Mouse (Mus musculus): ENCODE measurements at regions not wholly inside any gene's neighbourhood (a gene's known extent, or its start where the extent isn't known, plus 50 kb on each side); places are given as distances from the start of the nearest gene placed in this dataset.

DNA sequence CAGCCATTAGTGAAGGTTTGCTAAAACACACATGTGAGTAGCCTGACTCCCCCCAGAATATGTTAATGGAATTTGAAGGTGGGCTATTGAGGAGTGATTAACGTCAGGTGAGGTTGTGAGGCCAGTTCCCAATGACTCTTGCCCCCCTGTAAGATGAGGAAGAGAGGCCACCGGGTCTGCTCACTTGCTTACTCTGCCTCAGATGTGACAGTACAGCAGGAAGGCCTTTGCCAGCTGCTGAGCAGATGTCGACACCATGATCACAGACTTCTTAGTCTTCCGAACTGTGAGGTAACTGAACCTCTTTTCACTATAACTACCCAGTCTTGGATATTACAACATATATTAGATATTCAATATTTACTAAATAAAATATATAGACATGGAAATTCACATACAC is 127.4 kb downstream of the Kdr start:
- Histone ChIP-seq H3K4me2 (no peak overlapping the region), H3K27me3 (replicated peaks) (no peaks in the 10 kb centered on the region), H3K27ac (replicated peaks) (no peak overlapping the region), H3K9me3 (replicated peaks) (no peaks in the 10 kb centered on the region), H3K9ac (replicated peaks) (no peak overlapping the region), H3K4me3 (replicated peaks) (no peak overlapping the region), H3K36me3 (no peaks in the 10 kb centered on the region), H3K4me1 (peaks cover 8% of the 10 kb centered on the region)
- no peak for ATAC-seq (ENCODE audit: low FRiP score)
- 85% methylated on average over 4 of the region's 4 CpGs for WGBS

DNA sequence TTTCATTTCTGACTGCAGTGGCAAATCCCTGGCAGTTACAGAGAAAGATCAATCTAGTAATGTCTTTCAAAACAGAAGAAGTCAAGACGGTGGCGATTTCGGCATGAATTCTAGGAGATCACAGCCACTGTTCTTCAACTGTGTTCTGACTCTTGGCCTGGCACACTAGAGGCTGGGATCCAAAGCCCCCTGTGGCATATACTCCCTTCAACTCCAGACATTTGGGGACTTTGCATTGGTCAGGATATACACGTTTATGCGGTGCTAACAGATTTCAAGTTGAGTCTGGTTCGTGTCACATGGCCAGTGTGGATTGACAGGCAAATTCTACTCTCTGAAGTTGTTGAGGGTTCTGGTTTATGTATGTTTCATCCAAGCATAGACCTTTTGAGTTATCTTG is 130.3 kb downstream of the Kdr start:
- Histone ChIP-seq H3K27ac (replicated peaks) (no peak overlapping the region), H3K27me3 (replicated peaks) (no peaks in the 10 kb centered on the region), H3K36me3 (no peaks in the 10 kb centered on the region), H3K4me3 (replicated peaks) (no peak overlapping the region), H3K9ac (replicated peaks) (no peak overlapping the region), H3K9me3 (replicated peaks) (no peaks in the 10 kb centered on the region), H3K4me2 (no peak overlapping the region), H3K4me1 (peaks cover 3% of the 10 kb centered on the region; the same call in 1 of the 2 replicates)
- WGBS = 91% methylated on average over 6 of the region's 6 CpGs
- no peak for ATAC-seq (ENCODE audit: low FRiP score)

DNA sequence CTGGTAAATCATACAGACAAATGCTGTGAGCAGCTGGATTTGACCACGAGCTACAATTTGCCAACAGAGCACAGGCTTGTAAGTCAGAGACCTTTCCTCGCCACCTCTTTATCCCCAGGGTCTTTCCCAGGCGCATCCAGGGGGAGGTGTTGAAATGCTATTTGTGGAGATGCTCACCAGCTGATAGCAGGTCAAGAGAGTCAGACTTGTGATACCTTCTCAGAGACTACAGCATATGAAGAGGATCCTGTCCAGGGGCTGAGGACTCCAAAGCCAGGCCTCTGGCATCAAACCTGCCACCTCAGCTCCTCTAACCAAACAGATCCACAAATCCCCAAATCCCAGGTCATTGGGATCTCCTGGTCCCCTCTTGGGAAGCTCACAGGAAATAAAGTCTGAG is 130.9 kb downstream of the Kdr start:
- Histone ChIP-seq H3K4me1 (peaks cover 3% of the 10 kb centered on the region; the same call in 1 of the 2 replicates), H3K4me3 (replicated peaks) (no peak overlapping the region), H3K9me3 (replicated peaks) (no peaks in the 10 kb centered on the region), H3K9ac (replicated peaks) (no peak overlapping the region), H3K27ac (replicated peaks) (no peak overlapping the region), H3K27me3 (replicated peaks) (no peaks in the 10 kb centered on the region), H3K36me3 (no peaks in the 10 kb centered on the region), H3K4me2 (no peak overlapping the region)
- 86% methylated on average over 3 of the region's 3 CpGs for WGBS
- ATAC-seq (ENCODE audit: low FRiP score) = no peak

DNA sequence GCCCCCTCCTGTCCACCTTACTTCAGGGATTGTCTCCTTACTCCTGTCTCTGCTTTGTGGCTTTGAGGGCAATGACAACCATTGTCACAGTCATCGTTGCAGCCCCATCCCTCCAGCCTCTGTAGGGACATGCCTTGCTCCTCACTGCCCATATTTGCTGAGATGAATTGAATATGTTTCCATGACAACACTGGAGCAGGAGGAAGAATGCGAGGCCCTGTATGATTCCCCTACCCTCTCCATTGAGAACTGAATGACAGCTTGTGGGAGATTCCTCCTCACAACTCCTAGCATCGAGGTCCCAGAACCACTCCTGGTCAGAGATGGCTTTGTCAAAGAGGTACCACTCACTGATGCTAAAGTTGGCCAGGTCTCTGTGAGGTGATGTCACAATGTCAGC is 132.2 kb downstream of the Kdr start:
- Histone ChIP-seq H3K27me3 (replicated peaks) (no peaks in the 10 kb centered on the region), H3K27ac (replicated peaks) (no peak overlapping the region)

DNA sequence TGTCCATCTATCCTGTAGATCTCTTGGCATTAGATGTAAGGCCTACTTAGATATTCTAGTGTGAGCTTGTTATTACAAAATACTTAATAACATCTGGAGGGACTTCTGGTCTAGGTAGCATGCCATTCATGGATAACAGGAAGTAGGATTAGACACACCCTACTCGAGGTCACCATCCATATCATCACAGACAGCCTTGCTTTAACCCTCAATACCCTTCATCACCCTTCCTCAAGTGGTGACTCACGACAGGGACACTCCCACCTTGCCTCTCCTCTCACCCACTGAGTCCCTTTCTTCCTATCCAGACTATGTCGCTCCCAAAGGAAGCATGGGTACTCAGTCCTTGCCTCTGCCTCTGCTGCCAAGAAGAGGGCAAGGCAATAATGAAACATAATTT is 134.5 kb downstream of the Kdr start:
- H3K4me3 ChIP-seq (replicated peaks) = no peak overlapping the region
- H3K9ac ChIP-seq (replicated peaks) = no peak overlapping the region
- no peak for ATAC-seq (ENCODE audit: low FRiP score)
- no peaks in the 10 kb centered on the region for H3K9me3 ChIP-seq (replicated peaks)
- H3K36me3 ChIP-seq = no peaks in the 10 kb centered on the region
- no peaks in the 10 kb centered on the region for H3K27me3 ChIP-seq (replicated peaks)
- H3K27ac ChIP-seq (replicated peaks) = no peak overlapping the region
- peaks cover 3% of the 10 kb centered on the region; the same call in 1 of the 2 replicates for H3K4me1 ChIP-seq
- H3K4me2 ChIP-seq = no peak overlapping the region
- 87% methylated on average over 3 of the region's 3 CpGs for WGBS

More for the DNA sequence above, 132.2 kb downstream of the Kdr start:
- no peak for ATAC-seq (ENCODE audit: low FRiP score)
- Histone ChIP-seq H3K4me3 (replicated peaks) (no peak overlapping the region), H3K36me3 (no peaks in the 10 kb centered on the region), H3K9me3 (replicated peaks) (no peaks in the 10 kb centered on the region), H3K4me2 (no peak overlapping the region), H3K9ac (replicated peaks) (no peak overlapping the region), H3K4me1 (peaks cover 3% of the 10 kb centered on the region; the same call in 1 of the 2 replicates)
- 26% methylated on average over 3 of the region's 3 CpGs for WGBS

DNA sequence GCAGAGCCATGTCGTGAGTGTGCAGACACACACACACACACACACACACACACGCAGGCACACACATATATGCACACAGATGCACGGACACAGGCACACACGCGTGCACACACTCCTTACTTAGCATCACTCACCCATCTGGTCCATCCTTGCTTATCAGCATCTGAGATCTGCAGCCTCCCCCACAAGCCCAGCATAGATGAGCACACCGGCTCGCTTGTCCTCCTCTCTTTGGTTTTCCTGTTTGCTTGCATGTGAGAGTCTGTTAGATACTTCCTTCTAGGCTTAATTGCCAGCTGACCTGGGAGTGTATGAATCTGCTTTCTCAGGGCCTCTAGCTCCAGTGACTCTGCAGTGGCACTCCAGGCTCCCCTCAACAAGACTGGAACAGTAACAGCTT is 137.8 kb downstream of the Kdr start:
- Histone ChIP-seq H3K4me1 (peaks cover 3% of the 10 kb centered on the region; the same call in 1 of the 2 replicates), H3K4me2 (no peak overlapping the region), H3K27ac (replicated peaks) (no peak overlapping the region), H3K9ac (replicated peaks) (no peak overlapping the region), H3K27me3 (replicated peaks) (no peaks in the 10 kb centered on the region), H3K9me3 (replicated peaks) (no peaks in the 10 kb centered on the region), H3K36me3 (no peaks in the 10 kb centered on the region), H3K4me3 (replicated peaks) (no peak overlapping the region)
- WGBS = 86% methylated on average over 7 of the region's 7 CpGs
- no peak for ATAC-seq (ENCODE audit: low FRiP score)

- H3K9me3 ChIP-seq (replicated peaks) = no peaks in the 10 kb centered on the region
- no peak for ATAC-seq (ENCODE audit: low FRiP score)
- H3K4me3 ChIP-seq (replicated peaks) = 0 out of 2 replicates have a peak overlapping the region, but pooled peaks have one; percentile 6
- H3K27me3 ChIP-seq (replicated peaks) = no peaks in the 10 kb centered on the region
- H3K4me2 ChIP-seq = peak overlapping the region; percentile 33
- no peak overlapping the region for H3K9ac ChIP-seq (replicated peaks)
- peaks cover 12% of the 10 kb centered on the region; the same call in 1 of the 2 replicates for H3K4me1 ChIP-seq
- H3K36me3 ChIP-seq = no peaks in the 10 kb centered on the region
- WGBS = 56% methylated on average over 20 of the region's 20 CpGs
- H3K27ac ChIP-seq (replicated peaks) = peak overlapping the region; percentile 58; the same call in 1 of the 2 replicates
Observed at GRCm38 (mm10) chr5:75835556-75835961, 142.7 kb downstream of the Kdr start.

DNA sequence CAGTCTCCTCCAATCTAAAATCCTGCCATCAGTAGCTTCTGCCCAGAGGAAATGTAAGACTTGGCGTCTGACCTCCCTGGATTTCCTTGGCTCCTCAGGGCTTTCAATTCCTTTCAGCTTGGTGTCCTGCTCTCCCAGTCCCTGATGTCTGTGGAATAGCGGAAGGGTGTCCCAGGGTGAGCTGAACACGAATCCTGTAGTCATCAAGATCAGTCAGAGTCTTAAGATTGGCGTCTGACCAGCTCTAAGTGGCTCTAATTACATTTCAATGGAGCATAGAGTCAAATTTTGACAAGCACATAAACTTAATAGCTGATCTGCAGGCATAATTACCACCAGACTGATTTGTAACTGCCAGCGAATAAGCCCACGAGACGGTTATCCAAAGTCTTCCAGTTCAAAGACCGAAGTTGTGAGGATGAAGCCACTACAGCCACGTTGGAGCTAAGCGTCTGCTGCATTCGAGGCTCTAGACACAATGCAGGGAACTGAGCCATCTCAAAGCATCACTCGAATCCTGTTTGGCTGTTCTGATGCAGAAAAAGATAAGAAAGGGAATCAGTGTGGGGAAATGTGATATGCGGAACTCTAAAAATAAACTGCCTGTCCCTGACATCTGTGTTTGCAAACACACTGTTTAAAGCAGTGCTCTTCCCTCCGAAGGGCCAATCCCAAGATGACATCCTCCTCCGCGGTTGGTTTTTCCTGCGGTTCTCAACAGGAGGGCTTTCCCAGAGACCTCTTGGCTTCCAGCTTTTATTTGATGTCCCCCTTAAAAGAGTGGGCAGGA is 143.3 kb downstream of the Kdr start:
- ATAC-seq (ENCODE audit: low FRiP score) = no peak
- H3K4me2 ChIP-seq = peak overlapping the region; percentile 33
- no peaks in the 10 kb centered on the region for H3K36me3 ChIP-seq
- no peaks in the 10 kb centered on the region for H3K27me3 ChIP-seq (replicated peaks)
- H3K27ac ChIP-seq (replicated peaks) = peak overlapping the region; percentile 58
- peaks cover 14% of the 10 kb centered on the region; the same call in 1 of the 2 replicates for H3K4me1 ChIP-seq
- H3K9me3 ChIP-seq (replicated peaks) = no peaks in the 10 kb centered on the region
- WGBS = 58% methylated on average over 17 of the region's 17 CpGs
- no peak overlapping the region for H3K9ac ChIP-seq (replicated peaks)
- H3K4me3 ChIP-seq (replicated peaks) = 0 out of 2 replicates have a peak overlapping the region, but pooled peaks have one; percentile 6

GRCm38 (mm10) chr5:75832341-75832740 is 145.9 kb downstream of the Kdr start:
- H3K27ac ChIP-seq (replicated peaks) = no peak overlapping the region
- no peaks in the 10 kb centered on the region for H3K36me3 ChIP-seq
- H3K9me3 ChIP-seq (replicated peaks) = no peaks in the 10 kb centered on the region
- H3K4me1 ChIP-seq = peaks cover 14% of the 10 kb centered on the region; the same call in 1 of the 2 replicates
- 83% methylated on average over 5 of the region's 5 CpGs for WGBS
- no peak overlapping the region for H3K4me3 ChIP-seq (replicated peaks)
- H3K4me2 ChIP-seq = no peak overlapping the region
- H3K27me3 ChIP-seq (replicated peaks) = no peaks in the 10 kb centered on the region
- no peak overlapping the region for H3K9ac ChIP-seq (replicated peaks)
- ATAC-seq (ENCODE audit: low FRiP score) = no peak

DNA sequence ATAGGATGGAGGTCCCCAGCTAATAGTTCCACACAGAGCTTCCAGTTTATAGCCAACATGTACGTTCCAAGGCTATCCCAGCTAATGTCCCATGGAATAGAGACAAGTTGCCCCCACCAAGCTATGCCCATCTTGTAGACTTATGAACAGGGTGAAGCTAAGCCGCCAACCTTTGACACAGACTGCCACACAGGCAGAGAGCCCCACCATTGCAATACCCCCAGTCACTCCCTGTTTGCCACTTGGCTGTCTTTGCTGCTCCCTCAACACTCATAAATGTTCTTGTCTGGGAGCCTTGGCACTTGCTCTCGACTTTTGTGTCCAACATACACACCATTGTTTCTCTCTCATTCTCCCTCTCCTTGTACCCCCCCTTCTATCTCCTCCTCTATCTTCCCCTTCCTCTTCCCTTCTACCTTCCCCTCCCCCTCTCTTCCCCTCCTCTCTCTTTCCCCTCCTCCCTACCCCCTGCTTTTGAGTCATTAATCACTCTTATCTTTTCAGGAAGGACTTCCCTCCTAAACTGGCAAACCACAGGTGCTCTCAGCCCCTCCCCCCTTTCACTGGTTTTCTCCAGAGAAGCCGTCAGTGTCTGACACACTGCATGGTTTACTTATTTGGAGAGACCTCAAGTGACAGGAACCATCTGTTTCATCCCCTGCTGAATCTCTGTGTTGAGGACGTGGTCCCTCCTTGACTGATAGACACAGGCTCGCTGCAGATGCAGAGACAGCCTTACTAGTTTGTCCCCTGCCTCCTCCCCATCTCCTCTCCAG is 148.2 kb downstream of the Kdr start:
- H3K4me1 ChIP-seq = peaks cover 12% of the 10 kb centered on the region
- H3K27me3 ChIP-seq (replicated peaks) = no peaks in the 10 kb centered on the region
- no peak overlapping the region for H3K4me2 ChIP-seq
- 48% methylated on average over 6 of the region's 6 CpGs for WGBS
- H3K9ac ChIP-seq (replicated peaks) = no peak overlapping the region
- no peak for ATAC-seq (ENCODE audit: low FRiP score)
- no peak overlapping the region for H3K4me3 ChIP-seq (replicated peaks)
- no peaks in the 10 kb centered on the region for H3K9me3 ChIP-seq (replicated peaks)
- no peak overlapping the region for H3K27ac ChIP-seq (replicated peaks)
- no peaks in the 10 kb centered on the region for H3K36me3 ChIP-seq

DNA sequence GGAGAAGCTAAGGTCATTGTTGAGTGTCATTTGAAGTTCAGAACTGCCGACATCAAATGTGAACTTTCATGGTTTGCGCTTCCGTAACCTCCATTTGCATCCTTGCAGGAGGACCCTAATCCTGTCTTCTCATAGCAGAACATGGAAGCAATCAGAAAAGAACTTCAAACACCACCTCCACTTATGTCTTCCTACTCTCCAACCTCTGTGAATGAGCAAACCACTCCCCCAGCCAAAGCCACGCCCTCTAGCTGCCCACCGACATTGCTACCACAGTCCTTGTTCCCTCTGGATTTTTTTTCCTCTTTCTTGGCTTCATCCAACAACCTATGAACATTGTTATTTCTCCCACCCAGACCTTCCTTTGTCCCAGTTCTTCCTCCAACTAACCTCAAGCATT is 149.9 kb downstream of the Kdr start:
- no peak overlapping the region for H3K4me3 ChIP-seq (replicated peaks)
- no peak overlapping the region for H3K27ac ChIP-seq (replicated peaks)
- ATAC-seq (ENCODE audit: low FRiP score) = no peak
- no peaks in the 10 kb centered on the region for H3K36me3 ChIP-seq
- 89% methylated on average over 5 of the region's 5 CpGs for WGBS
- no peak overlapping the region for H3K4me2 ChIP-seq
- peaks cover 7% of the 10 kb centered on the region; the same call in 1 of the 2 replicates for H3K4me1 ChIP-seq
- no peaks in the 10 kb centered on the region for H3K27me3 ChIP-seq (replicated peaks)
- no peak overlapping the region for H3K9ac ChIP-seq (replicated peaks)
- H3K9me3 ChIP-seq (replicated peaks) = no peaks in the 10 kb centered on the region
